Mouse (Mus musculus) thymus, adult 2 months (tissue): ENCODE measurements around the gene Radil.

Experiments used
- CTCF ChIP-seq: fragments of 200-500 bp; IDR thresholded peaks from 2 replicates; pipeline ENCODE4 v1.5.1; 2012; ENCODE audit warnings: mild to moderate bottlenecking, control low read depth, low read length, moderate library complexity, borderline replicate concordance; ENCODE audit not compliant: control insufficient read depth, poor library complexity, insufficient read depth; ENCODE audit errors: extremely low read depth
- POLR2A ChIP-seq: fragments of 200-500 bp; IDR thresholded peaks from 2 replicates; pipeline ENCODE4 v1.6.1; 2012; ENCODE audit warnings: mild to moderate bottlenecking, low read length, control low read depth, moderate library complexity; ENCODE audit not compliant: control insufficient read depth, poor library complexity, insufficient read depth; ENCODE audit errors: extremely low read depth

DNA sequence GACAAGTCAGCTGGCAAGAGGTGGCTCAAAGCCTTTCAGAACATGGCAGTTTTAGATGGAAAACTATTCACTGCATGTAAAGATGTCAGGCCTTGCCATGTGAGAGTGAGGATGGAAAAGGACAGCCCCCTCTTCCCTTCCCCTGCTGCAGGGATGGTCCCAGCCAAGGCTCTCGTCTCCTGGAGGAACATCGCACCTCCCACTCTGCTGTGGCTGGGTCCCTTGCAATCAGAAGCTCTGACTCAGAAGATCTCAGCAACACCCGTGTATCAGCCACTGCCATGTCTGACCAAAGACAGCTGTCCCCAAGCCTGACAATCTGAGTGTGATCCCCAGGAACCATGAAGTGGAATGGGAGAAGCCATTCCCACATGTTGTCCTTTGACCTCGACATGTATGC is 38.8 kb downstream of the Radil start:
- TF ChIP-seq POLR2A (no peak), CTCF (no peak)
